Mouse (Mus musculus): ENCODE measurements around the gene Myh6. TPM values are rescaled to one million over a fixed set of nuclear protein-coding genes. Genes with fewer than 3 reads are reported as not detected.

Gene Myh6
- total RNA-seq, 2 experiments from 2014 or later, result 112 to 118 TPM

DNA sequence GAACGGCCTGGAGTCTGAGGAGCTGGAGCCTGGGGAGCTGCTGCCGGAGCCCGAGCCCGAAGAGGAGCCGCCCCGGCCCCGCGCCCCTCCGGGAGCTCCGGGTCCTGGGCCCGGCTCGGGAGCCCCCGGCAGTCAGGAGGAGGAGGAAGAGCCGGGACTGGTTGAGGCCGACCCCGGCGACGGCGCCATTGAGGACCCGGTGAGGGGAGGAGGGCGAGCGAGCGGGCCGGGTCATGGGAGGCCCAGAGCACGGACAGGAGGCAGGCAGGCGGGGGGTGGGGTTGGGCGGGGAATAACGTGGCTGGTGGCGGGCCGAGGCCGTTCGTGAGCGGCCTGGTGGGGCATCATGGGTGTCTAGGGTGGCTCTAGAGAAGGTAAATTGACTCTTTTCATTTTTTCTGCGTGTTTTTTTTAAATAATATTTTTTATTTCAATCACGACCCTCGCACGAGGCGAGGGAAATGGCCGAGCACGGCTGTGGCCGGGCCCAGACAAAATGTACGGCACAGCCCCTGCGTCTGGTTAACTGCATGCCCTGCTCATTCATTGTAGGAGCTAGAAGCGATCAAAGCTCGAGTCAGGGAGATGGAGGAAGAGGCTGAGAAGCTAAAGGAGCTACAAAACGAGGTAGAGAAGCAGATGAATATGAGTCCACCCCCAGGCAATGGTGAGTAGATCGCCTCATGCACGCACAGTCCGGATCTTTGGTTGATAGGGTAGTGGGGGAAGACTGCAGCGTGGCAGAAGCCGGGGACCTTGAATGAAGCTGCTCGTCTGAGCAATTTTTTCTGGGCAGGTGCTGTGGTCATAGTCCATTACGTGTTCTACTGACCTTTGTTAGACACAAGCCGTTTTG is 72.2 kb downstream of the Myh6 start:
- DNase-seq (ENCODE audit: low spot score in 2 of 2), result peak; percentile 54 to 73

DNA sequence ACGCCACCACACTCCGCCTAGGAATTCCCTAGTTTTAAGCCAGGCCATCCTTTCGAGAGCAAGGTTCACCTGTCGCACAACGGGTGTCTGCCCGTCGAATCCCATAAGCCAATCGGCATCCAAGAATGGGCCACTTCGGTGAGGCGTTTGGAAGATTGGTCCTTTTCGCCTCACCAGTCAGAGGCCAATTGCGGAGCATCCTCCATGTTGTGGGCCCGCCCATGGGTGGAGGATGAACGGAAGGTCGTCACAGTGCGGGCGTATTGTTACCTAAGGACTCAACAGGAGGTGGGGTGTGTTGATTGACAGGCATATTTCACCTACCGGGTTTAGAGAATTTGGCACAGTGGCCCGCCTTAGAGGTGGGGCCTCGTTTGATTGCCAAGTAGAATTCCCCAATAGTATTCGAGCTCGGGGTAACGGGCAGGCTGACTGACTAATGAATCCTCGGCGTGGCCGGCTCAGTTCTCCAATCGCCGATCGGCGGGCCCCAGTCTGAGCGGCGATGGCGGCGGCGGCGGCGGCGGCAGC is 73.0 kb downstream of the Myh6 start:
- peak; percentile 84 to 95 for DNase-seq (ENCODE audit: low spot score in 2 of 2)

DNA sequence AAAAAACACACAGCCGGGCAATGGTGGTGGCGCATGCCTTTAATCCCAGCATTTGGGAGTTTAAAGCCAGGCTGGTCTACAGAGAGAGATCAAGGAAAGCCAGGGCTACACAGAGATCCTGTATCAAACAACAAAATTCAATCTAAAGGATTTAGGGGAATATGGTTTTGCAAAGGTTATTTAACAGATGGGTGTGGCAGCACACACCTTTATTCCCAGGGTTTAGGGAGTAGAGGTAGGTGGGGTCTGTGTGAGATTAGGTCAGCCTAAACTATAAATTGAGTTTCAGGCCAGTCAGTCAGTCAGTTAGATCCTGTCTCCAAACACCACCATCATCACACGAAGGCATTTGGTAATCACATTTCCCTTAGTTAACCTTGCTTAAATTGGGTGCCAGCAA is 74.5 kb downstream of the Myh6 start, which contains the start of gene Pabpn1:
Gene Pabpn1, plus strand, starts transcription at position 301 of the 400 bp plus-strand sequence.
- DNase-seq (ENCODE audit: low spot score in 2 of 2), result no peak

Small RNA genes within 50 kb of the gene (microRNA-seq; reads per million reads assigned to microRNA genes)
- gene Mir208a, result 6.6 reads per million, percentile 20 among the genes with 10 or more reads in this experiment
- 220 reads per million, percentile 59 among the genes with 10 or more reads in this experiment for gene Mir208b

Other genes starting within 250 kb of the Myh6 start
- gene Slc7a8, start 185.0 kb downstream of the Myh6 start, total RNA-seq (2021), result 1 to 10 TPM; 6.5 to 8.8 TPM
- gene Rnf212b, start 152.8 kb downstream of the Myh6 start, total RNA-seq (2021), result not detected
- gene Homez, start 96.0 kb downstream of the Myh6 start, total RNA-seq (2021), result 1 to 10 TPM; 8.0 to 9.3 TPM
- 1 to 10 TPM; 8.1 to 9.2 TPM for gene Ppp1r3e, start 89.4 kb downstream of the Myh6 start, total RNA-seq (2021)
- gene Bcl2l2, start 83.5 kb downstream of the Myh6 start, total RNA-seq (2021), result 10 to 100 TPM; 35.4 to 38.7 TPM
- 1 to 10 TPM; 2.3 to 4.1 TPM for gene Gm20521, start 83.5 kb downstream of the Myh6 start, total RNA-seq (2021)
- gene Pabpn1, start 74.4 kb downstream of the Myh6 start, total RNA-seq (2021), result 100 to 1,000 TPM; 120 to 149 TPM
- 10 to 100 TPM; 22.5 to 27.5 TPM for gene Slc22a17, start 53.8 kb downstream of the Myh6 start, total RNA-seq (2021)
- 10 to 100 TPM; 31.1 to 32.4 TPM for gene Efs, start 40.8 kb downstream of the Myh6 start, total RNA-seq (2021)
- gene Il25, start 34.2 kb downstream of the Myh6 start, total RNA-seq (2021), result not detected
- 1 to 10 TPM; 3.8 to 4.1 TPM for gene Cmtm5, start 30.7 kb downstream of the Myh6 start, total RNA-seq (2021)
- not detected for gene Gm17428, start 10.0 kb upstream of the Myh6 start, total RNA-seq (2021)
- 100 to 1,000 TPM; 492 to 506 TPM for gene Myh7, start 27.7 kb upstream of the Myh6 start, total RNA-seq (2021)
- 10 to 100 TPM; 29.2 to 32.7 TPM for gene Ngdn, start 48.5 kb upstream of the Myh6 start, total RNA-seq (2021)
- 1 to 10 TPM; 2.9 to 4.0 TPM for gene Zfhx2, start 125.4 kb upstream of the Myh6 start, total RNA-seq (2021)
- 10 to 100 TPM; 12.9 to 14.0 TPM for gene Thtpa, start 127.9 kb upstream of the Myh6 start, total RNA-seq (2021)
- 1 to 10 TPM; 6.5 to 8.3 TPM for gene Ap1g2, start 139.7 kb upstream of the Myh6 start, total RNA-seq (2021)
- 1 to 10 TPM; 1.3 to 2.0 TPM for gene Jph4, start 150.0 kb upstream of the Myh6 start, total RNA-seq (2021)